Mouse (Mus musculus) layer of hippocampus, adult 18-20 months (tissue): Measurements from ENCODE around the gene Orai2. TPM values are rescaled to one million over a fixed set of nuclear protein-coding genes. Genes with fewer than 3 reads are reported as not detected.
A peak's percentile ranks its signal among the peaks of the same experiment; 100 is the strongest.
"Not testable (repeated sequence)": the region's sequence is repeated elsewhere in the genome, so short reads cannot be mapped to it uniquely, and the experiment has no call there.

Source experiments
- DNase-seq, 2 experiments: peaks; one replicate each; pipeline ENCODE4 v3.0.0; 2022; ENCODE audit warnings: low spot score in 2 of 2
- total RNA-seq, 2 experiments: library from RNA; stranded (reverse); gene quantifications; 2 replicates each; pipeline ENCODE4 v1.2.3; 2021

Gene Orai2
- total RNA-seq, 2 experiments from 2014 or later, result 121 to 132 TPM

DNA sequence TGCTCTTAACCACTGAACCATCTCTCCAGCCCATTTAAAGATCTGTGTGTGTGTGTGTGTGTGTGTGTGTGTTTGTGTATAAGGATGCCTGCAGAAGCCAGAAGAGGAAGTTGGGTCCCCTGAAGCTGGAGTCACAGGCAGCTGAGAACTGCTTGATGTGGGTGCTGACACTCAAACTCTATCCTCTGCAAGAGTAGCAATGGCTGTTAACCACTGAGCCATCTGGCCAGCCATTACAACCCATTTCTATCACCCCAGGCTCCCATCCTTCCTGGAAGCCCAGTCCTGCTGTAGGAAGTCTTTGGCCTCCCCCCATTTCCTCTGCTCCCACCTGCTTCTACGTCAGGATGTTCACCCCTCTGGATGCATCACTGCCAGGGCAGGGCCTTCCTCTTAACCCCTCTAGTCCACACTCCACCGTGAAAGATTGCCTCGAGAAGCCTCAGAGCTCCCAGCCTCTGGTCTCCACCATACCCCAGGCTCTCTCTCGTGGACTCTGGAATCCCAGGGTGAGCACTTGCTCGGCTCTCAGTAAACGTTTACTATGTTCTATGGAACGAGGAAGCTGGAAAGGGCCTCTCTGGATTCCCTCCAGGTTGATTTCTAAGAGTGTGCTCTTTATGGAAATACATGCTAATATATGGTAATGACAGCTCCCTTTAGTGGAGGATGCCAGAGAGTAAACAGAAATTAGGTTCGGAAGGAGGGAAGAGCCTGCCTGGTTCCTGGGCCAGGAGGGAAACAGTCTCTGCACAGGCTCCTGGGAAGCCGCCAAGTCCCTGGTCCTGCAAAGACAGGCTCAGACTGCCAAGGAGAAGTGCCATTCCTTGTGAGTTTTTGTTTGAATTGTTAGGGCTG lies 3.3 kb upstream of the Orai2 start:
- peak in 1 of 2 experiments; percentile 73 for DNase-seq

DNA sequence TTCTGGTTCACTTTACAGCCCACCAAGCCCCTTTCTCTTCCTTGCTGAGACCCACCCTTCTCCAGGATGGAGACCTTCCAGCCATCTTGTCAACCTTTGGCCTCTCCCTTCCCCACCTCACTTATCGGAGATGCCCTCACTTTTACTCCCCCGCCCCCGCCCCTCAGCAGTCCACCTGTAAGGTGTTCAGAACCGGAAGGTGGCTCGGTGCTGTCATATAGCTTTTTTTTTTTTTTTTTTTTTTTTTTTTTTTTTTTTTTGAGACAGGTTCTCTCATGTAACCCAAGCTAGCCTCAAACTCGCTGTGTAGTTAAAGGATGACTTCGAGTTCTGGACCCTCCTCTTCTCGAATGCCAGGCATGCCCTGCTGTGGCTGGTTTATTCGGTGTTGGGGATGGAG lies 2.4 kb upstream of the Orai2 start:
- no peak for DNase-seq

DNA sequence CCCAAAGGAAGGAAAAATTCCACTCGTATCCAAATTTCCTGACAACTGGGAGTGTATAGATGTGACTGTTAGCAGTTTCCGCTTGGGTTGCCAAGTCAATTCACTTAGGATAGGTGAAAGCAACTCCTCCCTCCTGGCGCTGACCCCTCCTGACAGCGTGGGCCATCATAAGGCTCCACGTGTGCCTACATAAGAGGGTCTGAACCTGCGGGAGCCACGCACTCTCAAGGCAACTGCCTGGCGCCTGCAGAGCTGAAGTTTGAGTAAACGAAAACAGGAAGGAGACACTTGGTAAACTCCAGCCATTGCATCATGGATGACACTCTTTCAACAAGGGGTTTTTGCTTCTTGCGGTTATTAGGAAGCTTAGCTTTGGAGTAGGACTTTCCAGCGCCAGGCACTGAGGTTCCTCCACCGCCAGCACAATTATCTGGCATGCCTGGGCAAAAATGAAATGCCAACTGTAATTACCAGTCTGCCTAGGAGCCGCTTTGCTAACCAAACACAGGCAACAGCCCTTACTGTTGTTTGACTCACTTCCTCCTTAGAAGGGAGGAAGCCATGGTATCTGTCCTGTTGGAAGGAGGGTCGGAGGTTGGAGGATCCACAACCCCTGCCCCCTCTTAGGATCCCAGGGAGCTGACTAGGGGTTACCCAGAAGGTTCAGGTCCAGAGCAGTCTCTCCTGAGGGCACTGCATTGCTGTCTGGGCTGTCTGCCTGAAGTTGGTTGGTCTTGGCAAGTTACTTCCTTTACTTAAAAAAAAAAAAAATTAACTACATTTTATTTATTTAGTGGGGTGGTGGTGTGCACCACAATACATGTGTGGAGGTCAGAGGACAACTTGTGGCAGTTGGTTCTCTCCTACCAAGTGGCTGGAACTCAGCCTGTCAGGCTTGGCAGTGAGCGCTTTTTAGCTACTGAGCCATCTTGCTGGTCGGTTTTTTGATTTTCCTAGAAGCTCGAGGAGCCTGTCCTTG lies 1.1 kb upstream of the Orai2 start:
- peak; percentile 43 to 44 for DNase-seq

DNA sequence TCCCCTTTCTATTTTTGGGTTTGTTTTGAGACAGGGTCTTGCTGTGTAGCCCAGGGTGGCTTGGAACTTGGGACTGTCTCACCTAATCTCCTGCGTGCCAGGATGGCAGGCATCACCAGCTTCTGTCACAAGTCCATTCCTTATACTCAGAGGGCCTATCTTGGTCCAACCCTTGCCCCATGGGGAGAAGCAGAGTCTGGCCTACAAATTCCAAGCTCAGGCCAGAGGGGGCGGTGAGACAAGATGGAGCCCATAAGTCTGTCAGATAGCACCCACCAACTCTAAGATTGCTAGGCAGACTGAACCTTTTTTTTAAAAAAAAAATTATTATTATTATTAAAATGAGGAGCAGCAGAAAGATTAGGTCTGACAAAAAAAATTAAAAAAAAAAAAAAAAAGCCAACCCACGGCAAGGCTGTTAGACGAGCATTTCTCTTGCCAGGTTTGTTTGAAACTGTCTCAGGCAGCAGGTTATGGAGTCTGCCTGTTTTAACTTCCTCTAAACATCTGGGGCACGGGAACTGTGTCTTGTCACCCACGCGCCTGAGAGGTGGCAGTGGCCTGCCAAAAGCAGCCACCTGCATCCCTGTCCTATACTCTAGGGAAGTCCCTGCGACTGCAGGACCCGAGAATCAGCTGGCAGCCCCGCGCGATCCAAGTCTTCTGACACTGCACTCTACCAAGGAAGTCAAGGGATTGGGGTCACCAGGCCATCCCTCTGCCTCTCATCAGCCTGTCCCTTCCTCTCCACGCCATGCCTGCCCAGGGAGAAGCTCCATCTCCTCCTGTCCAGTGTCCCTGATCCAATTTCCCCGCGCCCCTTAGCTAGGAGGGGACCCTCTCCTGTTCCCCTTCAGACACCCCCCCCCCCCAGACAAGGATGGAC lies 644 bp downstream of the Orai2 start:
- DNase-seq, result peak in 1 of 2 experiments; percentile 46

DNA sequence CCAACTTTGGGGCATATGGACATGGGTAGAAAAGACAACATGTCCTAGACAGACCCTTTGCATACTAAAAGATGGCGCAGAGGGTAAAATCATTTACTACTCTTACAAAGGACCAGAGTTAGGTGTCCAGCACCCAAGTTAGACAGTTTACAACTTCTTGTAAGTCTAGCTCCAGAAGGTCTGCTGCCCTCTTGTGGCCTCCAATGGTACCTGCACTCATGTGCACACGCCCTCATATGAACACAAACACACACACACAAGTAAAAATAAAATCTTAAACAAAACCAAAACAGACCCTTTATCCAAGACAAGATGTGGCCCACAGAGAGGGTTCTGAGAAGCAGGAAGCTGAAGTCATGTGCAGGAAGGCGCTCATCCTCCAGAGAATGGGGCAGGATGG lies 2.4 kb downstream of the Orai2 start:
- DNase-seq, result no peak

DNA sequence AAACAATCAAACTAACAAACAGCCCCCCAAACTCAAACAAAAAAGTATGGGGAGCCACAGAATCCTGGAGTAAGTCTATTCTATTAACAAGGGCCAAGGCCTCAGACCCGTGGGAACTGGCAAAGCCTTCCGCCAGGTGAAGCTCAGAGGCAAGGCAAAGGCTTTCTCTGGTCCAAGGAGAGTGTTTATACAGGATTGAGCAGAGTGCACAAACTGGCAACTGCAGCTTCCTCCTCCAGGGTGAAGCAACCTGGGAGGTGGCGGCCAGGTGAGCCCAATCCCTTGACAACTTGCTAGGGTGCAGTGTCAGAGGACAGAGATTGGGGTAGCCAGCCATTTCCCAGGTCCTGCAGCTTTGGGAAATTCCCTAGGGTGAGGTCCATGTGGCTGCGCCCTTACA lies 3.2 kb downstream of the Orai2 start:
- no peak for DNase-seq

DNA sequence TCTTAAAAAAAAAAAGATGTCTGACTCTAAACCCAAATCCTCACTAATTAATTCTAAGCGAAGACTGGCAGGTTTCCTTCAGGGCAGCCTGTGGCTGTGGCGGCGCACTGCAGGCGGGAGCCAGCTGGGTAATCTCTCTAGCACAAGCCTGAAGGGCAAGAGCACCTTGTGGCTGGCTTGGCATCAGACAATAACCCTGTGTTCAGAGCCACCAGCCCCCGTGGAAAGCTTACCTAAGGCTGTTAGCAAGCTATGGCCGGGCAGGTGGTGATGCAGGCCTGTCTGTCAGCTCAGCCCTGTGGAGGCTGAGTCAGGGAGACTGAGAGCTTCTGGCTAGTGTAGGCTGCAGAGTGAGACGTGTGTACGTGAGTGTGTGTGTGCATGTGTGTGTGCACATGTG lies 5.3 kb downstream of the Orai2 start:
- no peak for DNase-seq

DNA sequence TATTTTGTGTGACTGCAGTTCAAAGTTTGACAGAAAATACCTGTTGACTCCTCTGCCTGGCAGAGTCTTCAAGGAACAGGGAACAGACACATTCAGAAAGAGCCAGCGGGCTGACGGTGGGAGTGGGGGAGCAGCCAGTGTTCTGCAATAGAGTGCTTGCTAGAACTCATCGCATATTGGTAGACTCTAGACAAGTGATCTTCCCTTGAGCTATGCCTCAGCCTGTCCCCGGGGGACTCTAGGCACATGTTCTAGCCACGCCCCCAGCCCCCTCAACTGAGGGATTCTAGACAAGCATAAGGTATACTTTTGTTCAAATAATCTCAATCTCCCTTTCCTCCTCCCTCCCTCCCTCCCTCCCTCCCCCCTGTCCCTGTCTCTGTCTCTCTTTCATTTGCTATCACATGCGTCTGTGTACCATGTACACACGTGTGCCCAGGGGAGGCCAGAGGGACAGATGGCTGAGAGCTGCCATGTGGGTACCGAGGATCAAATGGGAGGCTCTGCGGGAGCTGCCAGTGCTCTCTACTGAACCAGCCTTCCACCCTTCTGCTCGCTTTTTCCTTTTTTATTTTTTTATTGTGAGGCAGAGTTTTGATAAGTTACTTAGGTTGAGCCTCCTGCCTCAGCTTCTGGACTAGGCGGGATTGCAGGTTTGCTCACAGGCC lies 6.6 kb downstream of the Orai2 start:
- DNase-seq, result peak; percentile 54 to 80

DNA sequence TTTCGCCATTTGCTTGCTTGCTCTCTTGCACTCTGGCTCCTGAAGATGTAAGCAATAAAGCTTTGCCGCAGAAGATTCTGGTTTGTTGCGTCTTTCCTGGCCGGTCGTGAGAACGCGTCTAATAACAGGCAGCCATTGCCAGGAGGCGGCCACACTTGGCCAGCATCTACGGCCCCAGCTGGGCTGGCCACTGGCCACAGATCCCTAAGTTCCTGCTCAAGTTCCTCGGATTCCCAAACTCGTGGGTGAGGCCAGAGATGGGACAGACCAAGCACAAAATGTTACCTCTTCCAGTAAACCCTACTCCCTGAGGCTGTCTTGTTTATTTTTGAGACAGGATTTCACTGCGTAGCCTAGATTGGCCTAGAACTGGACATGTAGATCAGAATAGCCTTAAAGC lies 10.4 kb downstream of the Orai2 start:
- DNase-seq, result not testable (repeated sequence)

DNA sequence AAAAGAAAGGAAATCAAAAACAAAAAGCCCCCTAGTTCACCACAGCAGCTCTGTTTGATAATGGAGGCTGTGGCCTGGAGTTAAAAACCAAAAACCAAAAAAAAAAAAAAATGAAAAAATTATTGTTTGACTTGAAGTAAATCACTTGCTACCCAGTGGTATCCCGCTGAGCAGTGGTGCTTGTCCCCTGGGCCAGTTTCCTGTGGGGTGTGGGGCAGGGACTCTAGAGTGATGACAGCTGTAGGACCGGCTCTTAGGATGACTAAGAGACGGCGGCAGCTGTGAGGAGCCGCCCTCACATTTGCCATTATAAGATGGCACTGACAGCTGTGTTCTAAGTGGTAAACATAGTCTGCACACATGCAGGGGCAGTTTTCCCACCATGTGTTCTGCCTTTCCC lies 15.1 kb downstream of the Orai2 start:
- DNase-seq, result no peak

DNA sequence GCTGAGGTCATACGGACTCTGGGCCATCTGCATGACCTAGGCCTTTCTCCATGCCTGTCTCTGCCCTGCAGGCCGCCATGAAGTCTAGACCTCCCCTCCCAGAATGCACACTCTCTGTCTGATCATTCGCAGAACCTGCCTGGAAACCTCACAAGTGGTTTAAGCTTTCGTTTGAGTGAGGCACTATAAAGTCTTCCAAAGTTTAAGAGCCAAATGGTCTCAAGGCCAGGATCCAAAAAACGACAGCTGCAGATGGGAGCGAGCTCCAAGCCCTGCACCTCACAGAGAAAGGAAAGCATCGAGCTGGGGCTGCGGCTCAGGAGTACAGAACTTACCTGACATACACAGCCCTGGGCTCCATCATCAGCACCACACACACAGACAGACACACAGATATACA lies 18.1 kb downstream of the Orai2 start:
- no peak for DNase-seq

DNA sequence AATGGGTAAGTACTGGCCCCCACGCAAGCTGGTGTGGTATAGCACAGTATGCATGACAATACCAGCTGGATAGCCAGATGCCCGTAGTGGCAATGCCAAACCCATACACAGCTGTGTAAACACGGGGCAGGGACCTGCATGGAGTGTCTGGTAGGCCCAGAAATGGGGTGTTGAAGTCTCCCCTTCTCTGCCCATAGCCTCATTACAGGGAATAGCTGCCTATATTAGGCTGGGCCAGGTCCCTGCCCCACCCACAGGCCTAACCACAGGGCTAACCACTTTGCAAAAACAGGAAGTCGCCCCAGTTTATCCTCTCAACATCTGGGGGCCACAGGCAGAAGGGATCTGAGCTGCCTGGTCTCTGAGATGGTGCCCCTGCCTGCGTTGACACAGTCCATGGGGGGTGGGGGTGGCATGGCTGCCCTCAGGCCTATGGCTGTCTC lies 21.4 kb downstream of the Orai2 start:
- DNase-seq, result not testable (repeated sequence)

DNA sequence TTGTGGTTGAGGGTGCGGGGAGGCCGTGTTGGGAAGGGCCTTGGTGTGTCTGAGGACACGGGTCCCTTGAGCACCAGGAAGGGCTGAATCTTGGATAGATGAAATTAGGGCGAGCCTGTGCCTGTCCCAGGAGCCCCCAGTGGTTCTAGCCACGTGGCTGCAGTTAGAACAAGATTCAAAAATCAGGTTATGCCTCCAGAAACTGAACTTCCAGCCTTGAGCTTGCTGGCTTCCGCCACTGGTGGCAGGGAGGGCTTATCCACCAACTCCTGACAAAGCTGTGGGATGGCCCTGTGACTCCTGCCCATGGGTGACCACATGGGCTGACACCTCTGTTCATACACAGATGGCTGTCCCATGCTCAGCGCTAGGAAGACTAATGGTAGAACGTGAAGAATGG lies 22.8 kb downstream of the Orai2 start:
- no peak for DNase-seq

DNA sequence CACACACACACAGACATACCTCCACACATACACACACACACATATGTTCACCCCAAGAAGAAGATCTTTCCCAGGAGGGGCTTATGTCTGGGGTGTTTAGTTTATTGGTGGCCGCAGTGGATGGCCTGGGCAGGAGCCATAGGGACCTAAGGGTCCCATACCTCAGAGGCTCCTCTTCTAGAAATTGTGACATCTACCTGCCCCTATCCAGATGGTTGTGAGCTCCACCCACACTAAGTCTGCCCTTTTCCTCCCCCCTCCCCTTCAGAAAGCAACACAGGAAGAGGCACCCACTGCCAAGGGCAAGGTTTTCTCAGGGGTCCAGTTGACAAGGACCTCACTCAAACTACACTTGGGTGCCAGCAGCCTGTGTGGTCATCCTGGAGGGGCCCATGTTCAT lies 23.6 kb downstream of the Orai2 start:
- no peak for DNase-seq

DNA sequence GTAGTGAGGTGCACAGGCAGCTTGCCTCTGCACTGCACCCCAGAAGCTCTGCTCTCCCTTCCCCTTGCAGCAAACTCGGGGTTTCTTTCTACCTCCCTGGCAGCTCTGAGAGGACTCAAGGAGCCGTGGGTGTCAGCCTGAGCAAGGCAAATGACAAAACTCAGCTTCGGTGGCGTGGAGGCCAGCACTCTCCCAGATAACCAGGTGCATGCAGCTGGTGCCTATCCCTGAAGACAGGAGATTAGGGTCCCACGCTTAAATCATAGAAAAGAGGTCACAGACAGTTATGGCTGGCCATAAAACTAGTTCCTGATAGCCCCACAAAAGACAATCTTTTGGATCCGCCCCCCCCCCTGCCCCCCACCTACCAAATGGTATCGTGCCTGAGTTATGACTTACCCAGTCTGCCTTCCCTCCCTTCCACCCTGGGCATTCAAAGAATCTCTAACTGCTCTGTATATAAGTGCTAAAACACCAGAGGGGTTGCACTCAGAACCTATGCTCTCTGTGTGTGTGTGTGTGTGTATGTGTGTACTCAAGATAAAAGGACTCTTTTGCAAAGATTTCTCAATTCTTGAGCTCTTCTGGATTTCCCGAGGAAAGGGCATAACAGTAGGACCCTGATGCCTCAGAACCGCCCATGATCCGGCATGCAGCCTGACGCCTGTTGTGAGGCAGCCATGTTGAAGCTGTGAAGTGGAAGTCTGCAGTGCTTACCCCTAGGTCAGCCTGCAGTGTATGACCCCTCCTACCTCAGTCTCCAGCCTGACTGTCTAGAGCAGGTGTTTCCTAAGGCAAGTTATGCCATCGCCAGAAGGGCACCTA lies 25.7 kb downstream of the Orai2 start:
- DNase-seq, result no peak

DNA sequence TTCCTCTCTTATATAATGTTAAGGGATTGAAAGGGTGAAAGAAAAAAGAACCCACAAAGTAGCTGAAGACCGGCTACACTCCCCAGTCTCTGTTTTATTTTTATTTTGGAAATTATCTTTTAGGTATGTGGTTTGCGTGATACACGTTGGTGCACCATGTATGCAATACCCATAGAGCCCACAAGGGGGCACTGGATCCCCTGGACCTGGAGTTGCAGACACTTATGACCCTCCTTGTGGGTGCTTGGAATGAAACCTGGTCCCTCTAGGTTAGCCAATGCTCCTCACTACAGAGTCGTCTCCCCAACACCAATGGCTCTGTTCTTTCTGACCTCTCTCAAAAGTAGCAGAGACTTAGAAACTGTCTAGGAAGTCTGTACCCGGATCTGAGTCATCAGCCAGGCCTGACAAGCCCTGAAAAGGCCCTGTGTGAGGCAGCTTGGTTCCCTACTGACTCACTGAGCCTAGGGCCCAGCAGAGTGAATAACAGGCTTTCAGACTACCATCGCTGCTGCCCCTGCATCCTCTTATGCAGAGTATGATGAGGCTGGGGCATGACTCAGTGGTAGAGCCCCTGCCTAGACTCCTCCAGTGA lies 27.3 kb downstream of the Orai2 start:
- DNase-seq, result no peak

DNA sequence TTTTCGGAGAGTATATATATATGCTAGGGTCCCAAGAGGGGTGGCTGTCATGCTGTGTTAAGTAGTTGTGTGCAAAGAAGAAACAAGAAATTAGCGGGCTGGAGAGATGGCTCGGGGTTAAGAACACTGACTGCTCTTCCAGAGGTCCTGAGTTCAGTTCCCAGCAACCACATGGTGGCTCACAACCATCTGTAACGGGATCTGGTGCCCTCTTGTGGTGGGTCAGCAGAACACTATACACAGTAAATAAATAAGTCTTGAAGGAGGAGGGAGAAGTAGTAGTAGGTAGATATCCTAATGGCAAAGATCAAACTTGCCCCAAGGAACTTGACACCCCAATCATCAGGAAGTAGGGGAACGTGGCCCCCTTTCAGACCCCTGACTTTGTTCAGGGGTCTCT lies 27.8 kb downstream of the Orai2 start:
- DNase-seq, result no peak

DNA sequence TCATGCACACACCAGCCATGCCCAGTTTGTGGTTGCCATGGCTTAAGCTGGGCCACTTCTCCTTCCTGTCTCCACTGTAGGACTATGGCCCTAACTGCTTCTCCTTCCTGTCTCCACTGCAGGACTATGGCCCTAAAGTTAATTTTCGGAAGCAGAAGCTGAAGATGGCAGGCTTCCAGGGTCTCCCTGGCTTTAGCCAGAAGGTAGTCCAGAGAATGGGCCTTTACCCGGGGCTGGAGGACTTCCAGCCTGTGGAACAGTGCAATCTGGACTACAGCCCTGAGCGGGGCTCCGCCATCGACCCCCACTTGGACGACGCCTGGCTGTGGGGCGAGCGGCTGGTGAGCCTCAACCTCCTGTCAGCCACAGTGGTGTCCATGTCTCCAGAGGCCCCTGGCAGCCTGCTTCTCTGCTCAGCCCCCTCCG lies 30.4 kb downstream of the Orai2 start:
- DNase-seq, result no peak

DNA sequence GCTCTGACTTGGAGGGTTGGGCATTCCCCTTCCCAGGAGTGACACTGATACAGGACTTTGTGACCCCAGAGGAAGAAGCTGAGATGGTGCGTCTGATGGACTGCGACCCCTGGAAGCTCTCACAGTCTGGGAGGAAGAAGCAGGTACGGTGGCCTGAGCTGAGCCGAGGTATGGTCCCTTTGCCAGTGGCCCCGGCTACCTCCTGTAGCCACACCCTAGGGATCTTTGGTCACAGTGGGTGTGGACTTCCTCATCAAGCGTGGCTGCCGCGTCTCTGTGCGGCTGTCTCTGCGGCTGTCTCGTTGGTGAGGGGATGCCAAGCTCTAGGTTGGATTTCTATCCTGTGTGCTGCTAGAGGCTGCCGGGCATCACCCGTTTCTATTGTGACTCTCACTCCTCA lies 31.1 kb downstream of the Orai2 start:
- no peak for DNase-seq
